Mouse (Mus musculus) stomach, postnatal 0 days (tissue): ENCODE measurements around the gene Rgl2.

Experiments used
- CTCF ChIP-seq: IDR thresholded peaks from 2 replicates; pipeline ENCODE4 v1.5.1; 2016; ENCODE audit warnings: antibody characterized with exemption, low read depth, mild to moderate bottlenecking, moderate library complexity
- EP300 ChIP-seq: optimal IDR thresholded peaks from 2 replicates; pipeline ENCODE3; 2016; ENCODE audit warnings: antibody characterized with exemption

GRCm38 (mm10) chr17:33941381-33941780, 12.0 kb downstream of the Rgl2 start:
- no peak for TF ChIP-seq CTCF
- TF ChIP-seq EP300, result no peak
